Mouse (Mus musculus) testis, adult 2 months (tissue): Measurements from ENCODE around the gene Naga. TPM values are rescaled to one million over a fixed set of nuclear protein-coding genes. Genes with fewer than 3 reads are reported as not detected.
A peak's percentile ranks its signal among the peaks of the same experiment; 100 is the strongest.

Source experiments
- H3K27ac ChIP-seq: fragments of 200-500 bp; 2 replicates; pipeline ENCODE4 v1.5.1; 2012; ENCODE audit warnings: low read depth, low read length; ENCODE audit not compliant: control insufficient read depth, insufficient read depth
- H3K27me3 ChIP-seq: fragments of 200-500 bp; 2 replicates; pipeline ENCODE4 v1.6.1; 2012; ENCODE audit warnings: mild to moderate bottlenecking, low read length, moderate library complexity; ENCODE audit not compliant: control insufficient read depth, insufficient read depth
- H3K36me3 ChIP-seq: fragments of 200-500 bp; 2 replicates; pipeline ENCODE4 v1.6.1; 2012; ENCODE audit warnings: mild to moderate bottlenecking, low read length; ENCODE audit not compliant: control insufficient read depth, insufficient read depth
- H3K4me1 ChIP-seq: fragments of 200-500 bp; 2 replicates; pipeline ENCODE4 v1.6.1; 2012; ENCODE audit warnings: low read length; ENCODE audit not compliant: control insufficient read depth, insufficient read depth
- H3K4me3 ChIP-seq: fragments of 200-500 bp; 2 replicates; pipeline ENCODE4 v1.5.1; 2012; ENCODE audit warnings: low read depth, mild to moderate bottlenecking, low read length, moderate library complexity, mixed read lengths; ENCODE audit not compliant: control insufficient read depth
- CTCF ChIP-seq: fragments of 200-500 bp; IDR thresholded peaks from 2 replicates; pipeline ENCODE4 v1.5.1; 2012; ENCODE audit warnings: low read depth, mild to moderate bottlenecking, inconsistent platforms, low read length, moderate library complexity; ENCODE audit not compliant: control insufficient read depth, insufficient read depth, insufficient replicate concordance
- POLR2A ChIP-seq: fragments of 200-500 bp; IDR thresholded peaks from 2 replicates; pipeline ENCODE4 v1.6.1; 2012; ENCODE audit warnings: low read depth, mild to moderate bottlenecking, inconsistent platforms, low read length, moderate library complexity; ENCODE audit not compliant: control insufficient read depth
- polyA plus RNA-seq: library from polyadenylated mRNA; depleted of rRNA; stranded (reverse); fragments of >200 nt; gene quantifications from 2 replicates; pipeline ENCODE4 v1.2.3, GENCODE M21; 2012; rRNA removed

The Naga gene
- 45.3 and 48.9 TPM in 2 replicates for polyA plus RNA-seq

- peak within 1 kb of the TSS; percentile 94 for H3K4me3 ChIP-seq
- peaks cover 39% of the 10 kb centered on the region for H3K4me1 ChIP-seq
- TF ChIP-seq POLR2A (peak; percentile 50), CTCF (no peak)
- H3K27ac ChIP-seq = peak within 1 kb of the TSS; percentile 83
- peaks cover 9% of the 10 kb centered on the region for H3K27me3 ChIP-seq
- H3K36me3 ChIP-seq = no peaks in the 10 kb centered on the region
Measured at GRCm38 (mm10) chr15:82338593-82339112, at the start of gene Naga, which contains the start of the genes Pheta2 and Smdt1. Naga (minus strand) TSS chr15:82338925. Pheta2 (plus strand) TSS chr15:82338942. Smdt1 (plus strand) TSS chr15:82338959.

GRCm38 (mm10) chr15:82385729-82386128 is 47.0 kb upstream of the Naga start:
- Histone ChIP-seq H3K27ac (no peak overlapping the region), H3K36me3 (no peaks in the 10 kb centered on the region), H3K4me3 (no peak overlapping the region), H3K4me1 (peaks cover 3% of the 10 kb centered on the region; the same call in 1 of the 2 replicates), H3K27me3 (no peaks in the 10 kb centered on the region)
- TF ChIP-seq POLR2A (no peak), CTCF (no peak)

GRCm38 (mm10) chr15:82382441-82382840 is 43.7 kb upstream of the Naga start:
- TF ChIP-seq CTCF (no peak), POLR2A (no peak)
- Histone ChIP-seq H3K27me3 (no peaks in the 10 kb centered on the region), H3K36me3 (no peaks in the 10 kb centered on the region), H3K4me1 (peaks cover 13% of the 10 kb centered on the region), H3K4me3 (no peak overlapping the region), H3K27ac (no peak overlapping the region)

- Histone ChIP-seq H3K4me3 (peak overlapping the region; percentile 59; the same call in 1 of the 2 replicates), H3K4me1 (peaks cover 13% of the 10 kb centered on the region), H3K27ac (no peak overlapping the region), H3K36me3 (no peaks in the 10 kb centered on the region), H3K27me3 (no peaks in the 10 kb centered on the region)
- no peak for TF ChIP-seq CTCF
- TF ChIP-seq POLR2A = no peak
Measured at GRCm38 (mm10) chr15:82380714-82381062, 42.0 kb upstream of the Naga start.

- peak within 1 kb of the TSS; percentile 67 for H3K4me3 ChIP-seq
- TF ChIP-seq POLR2A (peak; percentile 11; the same call in 1 of the 2 replicates), CTCF (no peak)
- peak within 1 kb of the TSS; percentile 73 for H3K27ac ChIP-seq
Measured at GRCm38 (mm10) chr15:82379871-82380713, 41.4 kb upstream of the Naga start, which contains the start of gene Cyp2d22. Cyp2d22 (minus strand) TSS chr15:82380260.

GRCm38 (mm10) chr15:82379511-82379870 is 40.8 kb upstream of the Naga start:
- peak overlapping the region; percentile 73 for H3K27ac ChIP-seq
- no peaks in the 10 kb centered on the region for H3K36me3 ChIP-seq
- TF ChIP-seq CTCF (no peak), POLR2A (no peak)
- H3K4me1 ChIP-seq = peaks cover 13% of the 10 kb centered on the region
- no peaks in the 10 kb centered on the region for H3K27me3 ChIP-seq
- H3K4me3 ChIP-seq = peak overlapping the region; percentile 67

More at GRCm38 (mm10) chr15:82379871-82380713, 41.4 kb upstream of the Naga start, which contains the start of gene Cyp2d22:
- Histone ChIP-seq H3K27me3 (no peaks in the 10 kb centered on the region), H3K4me1 (peaks cover 13% of the 10 kb centered on the region), H3K36me3 (no peaks in the 10 kb centered on the region)
